Mouse (Mus musculus) spleen, postnatal 10 days (tissue): ENCODE measurements around the gene Tcte1.

Source experiments
- DNase-seq, 2 experiments: peaks; one replicate each; pipeline ENCODE4 v3.0.0; 2021 to 2022; ENCODE audit warnings: low spot score in 2 of 2

Tcte1 gene

DNA sequence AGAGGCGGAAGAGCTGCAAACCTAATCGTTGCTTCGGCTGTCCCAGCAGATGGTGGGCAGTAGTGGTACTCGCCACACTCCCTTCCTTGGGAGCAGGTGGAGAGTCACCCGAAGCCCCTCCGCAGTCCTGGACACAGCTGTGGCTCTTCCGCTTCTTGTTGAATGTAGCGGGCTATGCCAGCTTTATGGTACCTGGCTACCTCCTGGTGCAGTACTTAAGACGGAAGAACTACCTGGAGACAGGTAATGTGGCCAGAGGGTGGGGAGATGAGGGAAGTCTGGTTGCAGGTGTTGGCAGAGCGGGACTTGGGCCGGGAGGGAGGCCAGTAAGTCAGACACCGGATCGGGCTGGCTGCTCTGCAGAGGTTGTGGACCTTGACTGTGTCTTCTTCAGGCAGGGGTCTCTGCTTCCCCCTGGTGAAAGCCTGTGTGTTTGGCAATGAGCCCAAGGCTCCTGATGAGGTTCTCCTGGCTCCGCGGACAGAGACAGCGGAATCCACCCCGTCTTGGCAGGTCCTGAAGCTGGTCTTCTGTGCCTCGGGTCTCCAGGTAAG, 41.4 kb downstream of the Tcte1 start:
- no peak for DNase-seq

DNA sequence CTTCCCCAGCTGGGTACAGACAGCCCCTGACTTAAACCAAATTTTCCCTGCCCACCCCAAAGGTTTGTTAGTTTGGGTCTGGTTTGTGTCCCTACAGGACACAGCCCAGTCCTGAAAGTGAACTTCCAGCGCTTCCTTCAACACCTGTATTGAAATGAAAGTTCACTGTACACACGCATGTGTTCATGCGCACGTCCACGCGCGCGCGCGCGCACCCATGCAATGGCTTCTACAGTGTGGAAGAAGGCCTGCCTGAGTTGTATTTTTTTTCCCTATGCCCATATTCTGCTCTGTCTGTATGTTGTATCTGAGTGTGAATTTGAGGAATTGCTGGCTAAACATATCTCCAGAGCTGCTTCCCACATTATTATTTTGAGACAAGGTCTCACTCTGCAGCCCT, 41.9 kb downstream of the Tcte1 start:
- no peak for DNase-seq

DNA sequence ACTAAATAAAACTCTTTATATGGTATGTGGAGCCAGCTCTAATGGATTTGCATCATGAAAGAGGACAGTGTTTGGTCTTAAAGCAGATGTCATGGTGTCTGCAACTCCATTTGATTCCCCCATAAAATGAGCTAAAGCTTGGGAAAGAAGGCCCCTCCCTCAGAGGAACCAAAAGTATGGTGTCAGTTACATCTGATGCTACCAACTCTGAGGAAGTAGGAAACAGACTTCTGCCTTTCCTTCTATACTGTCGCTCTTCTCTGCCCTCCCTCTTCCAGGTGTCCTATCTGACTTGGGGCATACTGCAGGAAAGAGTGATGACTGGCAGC, 42.8 kb downstream of the Tcte1 start:
- DNase-seq: no peak

DNA sequence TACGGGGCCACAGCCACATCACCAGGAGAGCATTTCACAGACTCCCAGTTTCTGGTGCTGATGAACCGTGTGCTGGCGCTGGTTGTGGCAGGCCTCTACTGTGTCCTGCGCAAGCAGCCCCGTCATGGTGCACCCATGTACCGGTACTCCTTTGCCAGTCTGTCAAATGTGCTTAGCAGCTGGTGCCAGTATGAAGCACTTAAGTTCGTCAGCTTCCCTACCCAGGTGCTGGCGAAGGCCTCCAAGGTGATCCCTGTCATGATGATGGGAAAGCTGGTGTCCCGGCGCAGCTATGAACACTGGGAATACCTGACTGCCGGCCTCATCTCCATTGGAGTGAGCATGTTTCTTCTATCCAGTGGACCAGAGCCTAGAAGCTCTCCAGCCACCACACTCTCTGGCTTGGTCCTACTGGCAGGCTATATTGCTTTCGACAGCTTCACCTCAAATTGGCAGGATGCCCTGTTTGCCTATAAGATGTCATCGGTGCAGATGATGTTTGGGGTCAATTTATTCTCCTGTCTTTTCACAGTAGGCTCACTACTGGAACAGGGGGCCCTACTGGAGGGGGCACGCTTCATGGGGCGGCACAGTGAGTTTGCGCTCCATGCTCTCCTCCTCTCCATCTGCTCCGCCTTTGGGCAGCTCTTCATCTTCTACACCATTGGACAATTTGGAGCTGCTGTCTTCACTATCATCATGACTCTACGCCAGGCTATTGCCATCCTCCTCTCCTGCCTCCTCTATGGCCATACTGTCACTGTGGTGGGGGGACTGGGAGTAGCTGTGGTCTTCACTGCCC, 43.3 kb downstream of the Tcte1 start:
- DNase-seq: no peak

DNA sequence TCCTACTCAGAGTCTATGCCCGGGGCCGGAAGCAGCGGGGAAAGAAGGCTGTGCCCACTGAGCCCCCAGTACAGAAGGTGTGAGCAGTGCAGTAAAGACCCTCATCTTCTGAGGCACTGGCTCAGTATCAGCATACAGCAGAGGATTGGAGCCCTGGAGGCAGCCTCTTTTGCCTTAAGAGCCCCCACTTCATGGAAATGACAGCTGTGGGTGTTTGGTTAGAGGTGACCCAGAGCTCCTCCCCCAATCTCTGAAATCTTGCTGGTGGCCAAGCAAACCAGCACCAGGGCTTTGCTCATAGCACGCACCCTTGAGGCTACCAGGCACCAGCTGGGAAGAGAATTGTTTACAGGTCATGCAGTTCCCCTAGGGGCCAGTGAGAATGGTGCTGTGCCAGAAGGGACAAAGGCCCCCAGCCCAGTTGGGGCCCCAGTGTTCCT, 43.9 kb downstream of the Tcte1 start:
- DNase-seq: no peak

DNA sequence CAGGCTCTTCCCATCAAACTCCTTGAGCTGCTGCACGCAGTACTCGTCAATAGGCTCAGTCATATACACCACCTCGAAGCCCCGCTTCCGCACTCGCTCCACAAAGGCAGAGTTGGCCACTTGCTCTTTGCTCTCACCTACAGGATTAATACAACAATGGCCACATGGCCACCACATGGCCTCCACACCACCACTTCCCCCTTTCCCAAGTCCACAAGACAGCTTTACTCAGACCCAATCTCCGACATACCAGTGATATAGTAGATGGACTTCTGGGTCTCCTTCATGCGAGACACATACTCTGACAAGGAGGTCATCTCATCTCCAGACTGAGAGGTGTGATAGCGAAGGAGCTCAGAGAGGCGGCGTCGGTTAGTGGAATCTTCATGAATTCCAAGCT, 45.8 kb downstream of the Tcte1 start:
- DNase-seq: no peak

DNA sequence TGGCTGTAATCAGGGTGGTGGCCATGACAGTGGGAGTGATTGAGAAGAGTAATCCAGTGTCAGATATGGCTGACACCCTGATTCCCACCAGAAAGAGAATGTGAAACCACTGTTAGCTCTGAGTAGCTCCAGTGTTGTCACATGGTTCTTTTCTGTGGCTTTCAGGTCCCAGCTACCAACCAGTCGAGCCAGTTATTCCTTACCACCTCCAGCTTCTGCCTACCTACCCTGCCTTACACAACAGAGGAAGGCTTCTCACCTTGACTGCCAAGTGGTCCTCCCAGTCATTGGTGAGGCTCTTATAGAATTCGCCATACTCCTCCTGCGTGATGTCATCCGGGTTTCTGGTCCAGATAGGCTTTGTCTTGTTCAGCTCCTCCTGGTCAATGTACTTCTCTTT, 46.8 kb downstream of the Tcte1 start:
- DNase-seq: no peak

DNA sequence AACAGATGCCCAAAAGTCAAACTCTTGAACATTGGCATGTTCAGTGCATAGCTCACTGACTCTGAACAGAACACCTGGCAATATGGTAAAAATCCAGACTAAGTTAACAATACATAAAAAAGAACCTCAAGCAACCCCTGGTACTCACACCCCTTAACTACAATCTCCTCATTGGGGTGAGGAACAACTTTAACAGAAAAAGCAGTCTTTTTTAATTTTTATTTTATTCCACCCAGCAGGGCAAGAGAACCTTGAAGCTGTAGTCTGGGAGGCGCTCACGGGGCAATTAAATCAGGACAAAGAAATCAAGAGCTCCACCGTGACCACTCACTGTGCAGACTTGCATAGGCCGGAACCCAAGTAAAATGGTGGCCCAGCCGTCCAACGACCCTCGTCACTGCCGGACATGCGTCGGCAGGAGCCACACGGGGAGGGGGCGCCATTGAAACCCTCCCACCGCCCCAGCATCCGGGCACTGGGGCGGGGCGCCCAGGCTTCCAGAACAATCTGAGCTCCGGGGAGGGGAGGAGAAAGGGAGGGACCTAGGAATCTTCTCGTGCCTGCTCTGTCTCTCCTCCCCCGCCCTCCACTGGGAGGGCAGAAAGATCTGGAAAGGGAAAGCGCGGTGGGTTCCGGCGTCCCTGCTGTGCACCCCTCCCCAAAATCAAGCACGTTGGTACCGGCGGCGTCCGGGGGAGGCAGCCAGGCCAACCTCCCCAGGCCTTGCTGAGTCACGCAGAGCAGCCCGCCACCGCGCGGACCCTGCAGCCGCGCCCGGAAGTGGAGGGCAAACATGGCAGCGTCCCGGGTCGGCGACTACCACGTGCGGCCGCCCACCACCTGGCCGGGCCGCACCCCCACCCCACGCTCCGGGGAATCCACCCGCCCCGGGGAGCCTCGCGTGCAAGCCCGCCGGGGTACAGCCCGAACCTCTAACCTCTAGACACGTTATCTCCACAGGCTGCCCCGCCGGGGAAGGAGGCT, 49.2 kb downstream of the Tcte1 start:
- DNase-seq: peak in 1 of 2 experiments; percentile 75

DNA sequence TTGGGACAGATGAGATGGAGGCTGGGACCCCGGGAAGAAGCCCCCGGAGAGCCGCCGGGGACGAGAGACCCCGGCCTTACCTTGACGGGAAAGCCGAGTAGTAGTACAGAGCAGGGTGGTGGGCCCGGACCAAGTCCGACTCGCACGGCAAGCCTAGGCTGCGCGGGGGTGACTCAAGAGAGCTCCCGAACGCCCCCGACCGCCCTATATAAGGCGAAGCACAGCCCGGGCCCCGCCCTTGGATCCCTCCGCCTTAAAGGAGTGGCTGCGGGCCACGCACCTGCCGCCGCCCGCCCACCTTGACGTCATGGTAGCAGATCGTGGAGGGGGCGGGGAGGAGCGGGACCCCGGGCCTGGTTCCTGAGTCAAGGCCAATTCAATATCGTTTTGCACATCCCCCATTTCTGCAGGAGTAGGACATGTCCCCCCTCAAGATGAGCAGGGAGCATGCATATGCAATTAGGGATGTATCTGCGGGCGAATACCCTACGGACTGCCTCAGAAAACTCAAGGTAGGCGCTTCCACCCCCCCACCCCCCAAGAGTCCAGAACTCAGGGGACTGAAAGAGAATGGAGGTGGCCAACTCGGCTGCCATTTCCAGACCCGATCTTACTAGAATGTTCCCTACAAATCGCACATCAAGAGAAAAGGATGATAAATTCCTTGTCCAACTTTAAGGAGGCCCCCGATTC, 50.0 kb downstream of the Tcte1 start, which contains the start of gene Hsp90ab1:
Gene Hsp90ab1, minus strand, starts transcription at position 185 of the 693 bp plus-strand sequence.
- peak; percentile 95 to 97 for DNase-seq

DNA sequence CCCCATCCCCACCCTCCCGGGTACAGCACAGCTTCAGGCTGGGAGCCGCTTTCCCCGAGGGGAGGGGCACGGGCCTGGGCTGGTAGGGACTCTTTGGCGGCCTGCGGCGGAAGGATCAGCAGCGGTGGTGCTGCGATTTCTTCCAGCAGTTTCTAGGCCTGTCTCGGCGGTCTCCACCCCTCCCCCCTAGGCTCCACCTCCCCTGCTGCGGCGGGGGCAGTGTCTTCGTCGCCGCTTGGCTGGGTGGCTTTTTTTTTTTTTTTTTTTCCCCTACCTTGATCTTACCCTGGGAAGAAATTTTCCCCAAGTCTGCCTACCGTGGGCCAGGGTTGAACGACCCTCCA, 50.5 kb downstream of the Tcte1 start:
- DNase-seq: peak; percentile 90 to 93

DNA sequence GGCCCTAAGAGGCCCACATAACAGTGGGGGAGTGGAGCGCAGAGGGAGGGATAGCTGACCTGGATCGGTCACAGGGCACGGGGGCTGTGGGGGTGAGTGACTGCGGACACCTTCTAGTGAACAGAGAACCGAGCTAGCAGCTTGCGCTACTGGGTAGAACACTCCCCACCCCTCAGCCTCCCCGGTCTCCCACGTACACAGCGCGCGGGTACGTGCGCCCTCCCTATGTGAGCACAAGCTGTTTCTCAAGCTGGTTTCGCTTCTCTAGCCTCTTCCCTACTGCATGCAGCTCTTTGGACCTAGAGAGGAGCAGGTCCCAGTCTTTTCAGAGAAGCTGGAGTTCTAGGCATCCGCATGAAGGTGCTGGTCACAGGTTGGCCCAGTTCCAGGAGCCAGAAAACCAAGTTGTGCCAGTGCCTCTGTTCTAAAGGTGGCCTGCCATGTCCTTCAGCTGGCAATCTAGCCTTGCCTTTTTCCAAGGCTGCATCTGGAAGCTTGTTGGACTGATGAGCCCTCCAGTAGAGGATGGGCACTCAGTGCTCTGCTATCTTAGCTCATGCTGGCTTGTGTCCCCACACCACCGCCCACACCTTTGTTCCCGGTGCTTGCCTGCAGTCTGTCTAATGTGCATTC, 51.0 kb downstream of the Tcte1 start:
- peak in 1 of 2 experiments; percentile 73 for DNase-seq

DNA sequence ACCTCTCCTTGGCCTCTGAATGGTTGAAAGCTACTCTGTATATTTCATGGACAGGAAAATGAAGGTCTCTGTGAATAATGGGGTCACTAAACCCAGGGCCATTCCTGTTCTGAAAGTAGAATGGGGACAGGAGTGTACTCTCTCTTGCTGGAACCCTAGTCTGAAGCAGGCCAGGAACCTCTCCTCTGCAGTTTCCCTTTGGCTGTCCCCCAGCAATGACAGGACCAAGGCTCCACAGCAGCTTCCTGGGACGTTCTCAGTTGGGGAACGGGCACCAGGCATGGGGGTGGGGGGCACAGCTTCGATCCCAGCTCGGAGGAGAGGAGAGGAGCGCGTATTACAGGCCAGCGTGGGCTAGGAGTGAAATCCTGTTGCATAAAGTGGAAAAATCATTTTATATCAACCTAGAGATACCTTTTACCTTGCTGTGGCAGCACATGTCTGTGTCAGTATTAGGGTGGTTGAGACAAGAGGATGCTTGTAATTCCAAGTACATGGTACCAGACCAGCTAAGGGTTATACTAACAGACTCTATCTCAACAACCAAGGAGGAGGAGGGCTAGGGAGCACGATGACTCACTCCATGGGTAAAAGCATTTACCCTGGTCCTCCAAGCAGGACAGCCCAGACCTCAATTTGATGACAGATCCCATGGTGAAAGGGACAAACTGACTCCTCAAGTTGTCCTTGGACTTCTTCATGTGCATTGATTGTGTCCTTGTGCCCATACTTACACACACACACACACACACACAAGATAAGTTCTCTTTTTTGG, 52.1 kb downstream of the Tcte1 start:
- no peak for DNase-seq

DNA sequence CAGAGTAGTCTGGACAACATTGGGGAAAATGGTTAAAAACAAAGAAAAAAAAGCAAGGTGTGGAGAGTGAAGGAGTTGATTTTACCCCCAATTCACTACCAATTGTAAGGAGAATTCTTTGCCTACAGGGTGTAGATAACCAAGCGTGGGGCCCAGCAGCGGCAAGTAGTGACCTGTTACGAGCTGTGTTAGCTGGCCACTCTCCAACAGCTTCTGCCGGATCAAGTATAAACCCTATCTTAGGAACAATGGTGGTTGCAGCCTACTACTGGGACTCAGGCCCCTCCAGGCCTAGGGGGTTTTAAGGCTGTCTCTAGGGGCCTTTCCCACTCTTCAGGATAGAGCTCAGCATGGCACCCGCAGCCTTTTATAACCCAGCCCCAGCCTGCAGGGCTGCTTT, 55.0 kb downstream of the Tcte1 start:
- no peak for DNase-seq

DNA sequence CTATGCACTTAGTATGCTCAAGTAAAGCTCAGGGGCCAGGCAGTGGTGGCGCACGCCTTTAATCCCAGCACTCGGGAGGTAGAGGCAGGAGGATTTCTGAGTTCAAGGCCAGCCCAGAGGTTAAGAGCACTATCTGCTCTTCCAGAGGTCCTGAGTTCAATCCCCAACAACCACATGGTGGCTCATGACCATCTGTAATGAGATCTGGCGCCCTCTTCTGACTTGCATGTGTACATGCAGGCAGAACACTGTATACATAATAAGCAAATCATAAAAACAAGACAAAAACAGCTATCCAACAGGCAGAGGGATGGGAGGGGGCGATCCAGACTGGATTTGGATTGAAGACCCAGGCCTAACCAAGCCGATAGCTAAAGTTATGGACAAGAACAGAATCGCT, 55.6 kb downstream of the Tcte1 start:
- DNase-seq: peak in 1 of 2 experiments; percentile 50

DNA sequence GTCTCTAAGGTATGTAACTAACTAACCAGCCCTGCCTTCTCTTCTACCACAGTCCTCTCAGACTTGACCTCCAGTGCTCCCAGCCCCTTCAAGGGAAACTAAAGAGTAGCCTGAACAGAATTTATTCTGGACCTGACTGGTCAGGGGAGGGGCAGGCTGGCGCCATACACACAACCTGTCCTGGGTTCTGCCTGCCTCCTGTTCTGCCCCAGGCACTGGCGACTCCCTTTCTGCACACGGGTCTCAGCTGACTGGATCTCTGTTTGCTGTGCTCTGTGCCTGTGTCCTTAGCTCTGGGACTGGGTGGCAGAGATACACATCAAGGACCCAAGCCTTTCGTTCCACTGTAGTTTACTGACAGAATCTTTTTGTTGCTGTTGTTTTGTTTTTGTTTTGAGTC, 56.3 kb downstream of the Tcte1 start:
- DNase-seq: no peak

DNA sequence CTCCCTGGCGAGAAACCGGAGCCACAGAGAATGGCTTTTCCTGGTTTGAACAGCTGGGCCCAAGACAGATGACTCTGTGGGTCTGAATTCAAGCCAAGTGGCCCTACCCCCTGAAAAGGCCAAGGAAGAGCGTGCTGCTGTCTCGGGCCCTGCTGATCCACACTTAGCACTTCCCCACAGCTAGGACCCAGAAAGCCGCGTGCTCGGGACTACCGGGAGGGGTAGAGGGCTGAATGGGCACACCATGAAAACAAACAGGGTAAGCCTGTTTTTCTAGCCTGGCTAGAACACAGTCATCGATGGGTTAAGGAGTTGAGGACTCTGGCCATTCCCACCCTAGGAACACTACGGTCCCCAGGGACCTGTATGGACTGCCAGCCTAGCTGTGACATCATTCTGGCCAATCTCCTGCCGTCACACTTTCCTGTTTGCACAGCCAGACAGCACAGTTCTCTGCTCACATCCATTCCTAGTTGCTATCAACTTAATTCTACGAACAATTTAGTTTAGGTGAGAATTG, 57.8 kb downstream of the Tcte1 start:
- no peak for DNase-seq

DNA sequence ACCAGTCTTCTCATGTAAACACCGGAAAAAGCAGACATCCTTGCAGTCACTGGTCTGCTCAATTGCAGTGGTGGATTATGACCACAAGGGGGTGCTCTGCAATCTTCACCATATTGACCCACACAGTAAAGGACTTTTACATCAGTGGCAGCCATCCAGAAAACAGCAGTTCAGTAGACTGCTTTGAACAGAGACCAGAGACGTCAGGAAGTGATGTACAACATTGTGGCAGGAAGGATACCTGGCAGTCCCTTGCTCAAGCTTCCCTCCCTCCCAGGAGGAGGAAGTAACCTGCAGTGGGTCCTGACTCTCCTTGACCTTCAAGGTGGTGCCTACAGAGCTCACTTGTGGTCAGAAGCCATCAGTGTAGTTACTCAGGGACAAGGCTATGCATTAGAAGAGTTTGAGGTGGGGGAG, 58.3 kb downstream of the Tcte1 start:
- DNase-seq: peak; percentile 63 to 82

DNA sequence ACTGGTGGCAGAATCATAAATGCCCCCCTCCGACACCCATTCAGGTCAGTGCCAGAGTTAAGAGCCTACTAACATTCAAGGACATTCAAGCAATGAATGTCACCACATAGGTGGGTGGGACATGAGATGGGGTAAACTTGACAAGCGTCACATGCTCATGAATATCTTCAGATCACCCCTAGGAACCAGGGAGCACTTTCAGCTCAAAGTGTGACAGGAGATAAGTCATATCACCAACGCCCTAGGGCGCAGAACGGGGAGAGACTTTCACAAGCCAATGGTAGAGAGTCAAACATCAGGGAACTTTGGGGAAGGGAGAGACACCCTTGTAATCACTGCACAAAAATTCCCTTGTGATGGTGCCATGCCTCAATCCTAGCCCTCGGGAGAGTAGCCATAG, 59.0 kb downstream of the Tcte1 start:
- no peak for DNase-seq

DNA sequence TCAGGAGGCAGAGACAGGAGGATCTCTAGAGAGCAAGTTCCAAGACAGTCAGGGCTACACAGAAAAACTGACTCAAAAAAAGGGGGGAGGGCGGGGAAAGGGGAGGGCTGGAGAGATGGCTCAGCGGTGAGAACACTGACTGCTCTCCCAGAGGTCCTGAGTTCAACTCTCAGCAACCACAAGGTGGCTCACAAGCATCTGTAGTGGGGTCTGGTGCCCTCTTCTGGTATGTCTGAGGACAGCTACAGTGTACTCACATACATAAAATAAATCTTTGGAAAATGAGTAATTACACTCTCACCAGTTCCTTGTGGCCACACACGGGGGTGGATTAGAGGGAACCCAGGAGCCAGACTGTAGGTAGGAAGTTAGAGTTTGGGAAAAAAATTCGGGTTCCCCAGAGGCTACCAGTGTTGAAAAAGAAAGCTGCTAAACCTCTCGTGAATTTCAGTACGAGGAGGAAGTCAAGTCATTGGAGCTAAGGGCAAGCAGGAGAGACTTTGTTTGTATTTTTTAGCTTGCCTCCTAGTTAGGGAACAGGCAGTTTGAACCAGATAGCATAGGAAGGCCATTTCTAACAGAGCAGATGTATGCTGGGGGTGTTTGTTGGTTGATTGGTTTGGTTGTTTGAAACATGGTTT, 59.6 kb downstream of the Tcte1 start:
- peak in 1 of 2 experiments; percentile 57 for DNase-seq
